Mouse (Mus musculus): ENCODE data around the gene Tsnaxip1. TPM values are rescaled to one million over a fixed set of nuclear protein-coding genes. Genes with fewer than 3 reads are reported as not detected.

Gene Tsnaxip1
- total RNA-seq (2021) = not detected
- long read RNA-seq, experiment 1 = 0 reads
- long read RNA-seq, experiment 2 = 0 reads

DNA sequence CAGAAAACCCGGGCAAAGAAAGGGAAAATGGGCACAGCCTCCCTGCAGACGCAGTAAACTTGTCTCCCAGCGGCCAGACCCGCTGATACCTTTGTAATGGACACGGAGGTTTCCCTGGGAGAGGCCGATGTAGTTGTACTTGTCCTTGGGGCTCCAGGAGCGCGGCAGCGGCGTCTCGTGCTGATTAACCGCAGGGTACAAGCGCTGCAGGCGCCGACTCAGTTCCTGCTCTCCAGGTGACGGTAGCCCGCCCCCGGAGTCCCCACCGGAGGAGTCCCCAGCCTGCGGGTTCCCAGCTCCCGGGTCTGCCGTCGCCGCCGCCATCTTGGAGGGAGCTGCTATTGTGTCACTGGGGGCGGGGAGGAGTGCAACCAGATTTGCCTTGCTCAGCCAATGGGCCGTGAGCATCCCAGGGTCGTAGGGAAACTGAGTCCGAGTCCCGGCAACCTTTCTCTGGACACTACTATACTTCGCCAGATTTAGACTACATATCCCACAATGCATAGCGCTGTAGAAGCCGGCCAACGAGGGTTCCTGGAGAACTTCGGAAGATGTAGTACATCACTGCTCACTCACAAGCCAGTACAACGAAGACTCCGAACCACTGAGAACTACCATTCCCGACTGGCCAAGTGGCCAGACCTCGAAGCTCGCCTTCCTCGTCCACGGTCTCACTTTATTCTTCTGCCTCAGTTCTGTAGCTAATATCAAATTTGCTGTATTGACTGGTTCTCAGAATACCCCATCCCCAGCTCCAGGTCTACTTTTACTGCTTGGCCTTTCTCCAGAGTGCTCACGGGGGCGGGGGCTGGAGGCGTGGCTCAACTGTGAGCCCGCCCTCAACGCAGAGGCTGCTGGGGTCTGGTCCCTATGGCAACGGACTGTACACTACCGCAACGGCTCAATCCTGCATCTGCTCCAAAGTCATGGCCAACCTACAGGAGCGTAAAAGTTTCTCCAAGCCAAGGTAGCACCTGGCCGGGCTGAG lies at the start of gene Tsnaxip1, which contains the start of gene Ranbp10:
Gene Tsnaxip1 (plus strand): TSS at position 871 of the 988 bp plus-strand sequence.
Gene Ranbp10 (minus strand): TSS at position 490 of the 988 bp plus-strand sequence.
- intact Hi-C loops (cut with DNase I) = loop anchor here (2.0 kb wide), 1 partner anchor 34 kb away; the partner anchor contains the start of gene Nutf2
- peak; percentile 88 to 94 for DNase-seq

DNA sequence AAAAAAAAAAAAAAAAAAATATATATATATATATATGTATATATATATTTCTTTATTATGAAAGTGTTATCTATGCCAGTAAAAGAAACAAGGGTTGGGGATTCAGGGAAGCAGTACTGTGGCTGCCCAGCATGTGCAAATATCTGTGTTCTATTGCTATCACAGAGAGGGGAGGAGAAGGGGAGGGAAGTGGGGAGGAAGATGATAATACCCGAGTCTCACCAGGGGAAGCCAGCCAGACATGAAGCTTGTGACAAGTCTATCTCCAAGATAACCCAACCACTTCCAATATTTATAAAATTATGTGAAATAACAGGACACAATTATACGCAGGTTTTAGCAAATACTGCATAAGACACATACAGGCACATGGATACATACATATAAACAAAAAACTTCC lies 49.7 kb upstream of the Tsnaxip1 start:
- intact Hi-C loops (cut with DNase I) = no loop called here
- no peak for DNase-seq

DNA sequence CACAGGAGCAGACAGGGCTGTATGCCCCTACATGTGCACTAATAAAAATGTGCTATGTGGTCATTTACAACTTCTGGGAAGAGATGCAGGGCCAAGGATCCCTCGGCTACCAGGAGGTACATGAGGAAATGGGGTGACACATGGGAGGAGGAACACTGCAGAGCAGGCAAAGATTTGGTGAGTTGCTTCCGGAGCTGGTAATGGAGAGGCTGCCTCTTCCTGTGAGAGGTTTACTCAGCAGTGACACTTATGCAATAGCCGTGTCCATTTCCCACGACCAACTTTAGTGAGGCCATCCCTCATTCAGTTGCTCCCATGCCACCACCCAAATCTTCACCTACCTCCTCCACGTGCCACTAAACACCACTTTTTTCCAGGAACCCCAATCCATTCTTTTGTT lies 47.2 kb upstream of the Tsnaxip1 start:
- intact Hi-C loops (cut with DNase I) = no loop called here
- no peak for DNase-seq

DNA sequence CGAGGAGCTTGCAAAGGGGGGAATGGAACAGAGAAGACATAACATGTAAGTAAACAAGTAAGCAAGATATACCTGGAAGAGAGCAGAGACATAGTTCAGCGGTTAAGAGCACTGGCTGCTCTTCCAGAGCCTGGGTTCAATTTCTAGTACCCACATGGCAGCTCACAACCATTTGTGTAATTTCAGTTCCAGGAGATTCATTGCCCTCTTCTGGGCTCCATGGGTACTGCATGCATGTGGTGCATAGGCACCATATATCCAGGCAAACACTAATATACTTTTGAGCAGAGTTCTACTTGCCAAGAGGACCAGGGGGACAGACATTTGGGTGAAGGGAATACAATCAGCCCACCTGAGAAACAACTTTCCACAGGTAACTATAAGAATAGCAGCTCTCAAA lies 39.3 kb upstream of the Tsnaxip1 start:
- intact Hi-C loops (cut with DNase I) = loop anchor here (5.0 kb wide), 1 partner anchor 76 kb away; no protein-coding TSS in a partner anchor
- peak in 1 of 2 experiments; percentile 34 for DNase-seq

DNA sequence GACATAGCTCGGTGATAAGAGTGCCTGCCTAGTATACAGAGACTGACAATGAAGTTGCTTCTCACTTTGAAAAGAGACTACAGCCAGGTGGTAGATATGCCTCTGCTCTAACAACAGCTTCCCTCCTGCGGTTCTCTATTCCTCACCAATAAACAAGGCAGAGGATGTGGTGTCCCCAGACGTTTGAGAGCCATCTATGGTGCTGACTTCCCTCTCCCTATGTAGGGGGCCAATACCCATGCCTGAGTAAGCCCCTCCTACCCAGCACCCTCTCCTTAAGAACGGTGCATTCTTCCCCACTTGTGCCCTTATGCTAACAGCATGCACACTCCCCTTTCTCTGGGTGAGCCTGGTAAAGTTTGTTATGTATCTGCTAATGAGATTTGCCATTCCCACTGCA lies 38.6 kb upstream of the Tsnaxip1 start:
- DNase-seq = no peak
- intact Hi-C loops (cut with DNase I) = loop anchor here (5.0 kb wide), 1 partner anchor 77 kb away; no protein-coding TSS in a partner anchor

DNA sequence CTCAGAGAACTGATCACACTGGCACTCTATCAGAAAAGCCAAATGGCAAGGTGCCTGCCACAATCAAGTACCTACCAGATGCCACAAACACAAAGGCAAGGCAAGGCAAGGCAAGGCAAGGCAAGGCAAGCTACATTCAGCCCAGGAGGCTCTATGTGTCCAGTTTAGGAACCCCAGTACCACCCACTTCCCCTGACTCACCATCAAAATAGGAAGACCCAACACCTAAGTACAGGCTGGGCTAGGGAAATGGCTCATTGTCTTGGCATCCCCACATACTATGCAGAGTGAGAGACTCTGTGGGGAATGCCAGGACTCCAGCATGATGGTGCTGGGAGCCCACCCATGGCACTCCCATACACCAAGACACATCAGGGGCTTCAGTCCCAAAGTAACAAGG lies 37.9 kb upstream of the Tsnaxip1 start:
- intact Hi-C loops (cut with DNase I) = loop anchor here (5.0 kb wide), 1 partner anchor 77 kb away; no protein-coding TSS in a partner anchor
- DNase-seq = no peak

DNA sequence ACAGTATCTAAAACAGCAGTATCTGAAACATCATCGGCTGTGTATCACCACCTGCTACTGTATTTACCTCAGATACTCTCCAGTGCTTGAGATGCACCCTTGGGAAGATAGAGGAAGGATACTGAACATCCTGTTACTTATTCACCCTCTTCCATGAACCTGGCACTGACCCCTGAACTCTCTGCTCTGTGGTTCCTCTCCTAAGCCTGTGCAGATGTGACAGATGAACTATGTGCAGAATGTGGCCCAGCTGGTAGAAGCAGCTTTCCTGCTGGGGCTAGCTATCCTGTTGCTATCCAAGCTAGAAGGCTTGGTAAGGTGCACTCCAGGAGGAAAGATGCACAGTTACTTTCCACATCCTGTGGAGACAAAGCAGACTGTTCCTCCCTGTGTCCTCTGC lies 34.2 kb upstream of the Tsnaxip1 start:
- DNase-seq = no peak
- intact Hi-C loops (cut with DNase I) = no loop called here

DNA sequence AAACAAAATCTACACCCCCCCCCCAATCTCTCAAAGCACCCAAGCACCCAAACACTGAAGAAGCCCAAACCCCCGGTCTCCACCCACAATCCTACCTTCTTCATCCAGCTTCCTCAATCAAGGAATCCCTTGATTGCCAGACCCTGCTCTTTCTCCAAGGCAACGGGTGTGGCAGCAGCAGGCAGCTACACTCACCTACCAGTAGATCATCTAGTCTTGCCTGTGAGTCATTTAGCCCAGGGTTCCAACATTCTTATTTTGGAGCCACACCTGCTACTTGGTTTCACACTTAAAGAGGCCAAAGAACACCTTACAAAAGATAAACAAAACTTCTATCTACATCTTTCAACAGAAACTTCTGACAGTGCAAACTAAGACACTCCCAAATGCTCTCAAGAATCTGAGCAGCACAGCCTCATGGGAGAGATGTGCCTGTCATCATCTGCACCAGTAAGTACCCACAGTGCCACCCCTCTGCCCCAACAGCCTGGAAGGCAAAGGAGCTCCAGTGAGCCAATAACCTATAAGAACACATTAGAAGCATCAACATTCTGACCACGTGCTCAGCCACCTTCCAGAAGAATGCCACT lies 33.4 kb upstream of the Tsnaxip1 start:
- intact Hi-C loops (cut with DNase I) = no loop called here
- no peak for DNase-seq

DNA sequence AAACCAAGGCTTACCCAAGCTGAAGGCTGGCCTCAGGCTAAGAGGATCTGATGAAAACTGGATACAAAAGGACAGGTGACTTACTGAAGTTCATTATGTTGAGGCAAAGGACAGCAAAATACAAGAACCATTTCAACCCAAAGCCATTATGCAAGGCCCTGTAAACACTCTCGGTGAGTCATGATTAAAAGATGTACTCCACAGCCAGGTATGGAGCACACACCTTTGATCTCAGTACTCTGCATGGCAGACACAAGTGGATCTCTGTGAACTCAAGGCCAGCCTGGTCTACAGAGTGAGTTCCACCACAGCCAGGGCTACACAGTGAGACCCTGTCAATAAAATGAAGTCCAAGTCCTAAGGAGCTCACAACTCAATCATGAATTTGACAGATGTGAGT lies 31.7 kb upstream of the Tsnaxip1 start:
- intact Hi-C loops (cut with DNase I) = no loop called here

DNA sequence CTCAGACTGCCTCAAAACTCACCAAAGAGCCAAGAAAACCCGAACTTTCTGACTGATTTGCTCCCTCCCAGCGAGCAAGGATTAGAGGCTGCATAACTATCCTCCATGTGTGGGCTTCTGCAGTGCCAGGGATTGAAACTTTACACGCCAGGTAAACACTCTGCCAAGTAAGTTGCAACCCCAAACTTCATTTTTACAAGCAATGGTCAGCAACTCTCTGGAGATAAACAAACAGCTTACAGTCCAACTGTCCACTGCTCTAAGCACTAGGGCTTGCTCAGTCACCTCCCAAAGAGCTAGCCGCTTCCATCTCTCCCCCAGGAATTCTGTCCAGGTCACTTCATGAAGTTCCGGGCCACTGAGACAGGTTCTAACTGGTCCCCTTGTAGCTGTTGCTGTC lies 29.1 kb upstream of the Tsnaxip1 start:
- intact Hi-C loops (cut with DNase I) = no loop called here
- DNase-seq = no peak

More for the DNA sequence above, 31.7 kb upstream of the Tsnaxip1 start:
- DNase-seq = no peak

DNA sequence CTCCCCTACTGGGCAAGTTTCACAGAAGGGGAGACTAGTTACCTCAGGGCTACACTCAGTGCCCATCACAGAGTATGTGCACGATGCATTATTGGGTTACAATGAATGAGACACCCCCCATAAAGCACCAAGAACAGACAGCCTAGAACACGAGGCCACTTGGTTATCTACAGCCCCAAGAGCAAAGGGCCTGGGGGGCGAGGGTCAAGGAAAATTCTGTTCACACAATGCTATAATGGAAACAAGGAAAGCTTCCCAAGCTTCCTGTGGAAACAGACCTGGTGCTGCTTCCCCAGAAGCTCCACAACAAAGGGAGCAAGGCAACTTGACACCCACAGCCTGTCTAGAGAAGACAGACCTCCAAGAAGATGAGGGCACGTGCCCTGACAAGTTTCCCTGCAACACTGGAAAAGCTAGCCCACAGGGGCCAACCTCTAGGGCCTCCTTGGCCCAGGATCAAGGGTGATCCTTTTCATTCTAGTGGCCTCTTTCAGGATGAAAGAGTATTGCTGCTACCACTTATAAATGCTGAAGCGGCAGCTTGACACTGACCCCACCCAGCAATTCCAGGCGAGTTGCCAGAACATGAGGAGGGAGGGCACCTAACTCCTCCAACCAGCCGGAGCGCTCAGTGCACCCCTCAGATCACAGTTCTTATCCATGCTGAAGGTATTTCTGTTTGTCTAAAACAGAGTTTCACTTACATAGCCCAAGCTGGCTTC lies 28.3 kb upstream of the Tsnaxip1 start:
- intact Hi-C loops (cut with DNase I) = no loop called here
- peak; percentile 65 to 79 for DNase-seq

DNA sequence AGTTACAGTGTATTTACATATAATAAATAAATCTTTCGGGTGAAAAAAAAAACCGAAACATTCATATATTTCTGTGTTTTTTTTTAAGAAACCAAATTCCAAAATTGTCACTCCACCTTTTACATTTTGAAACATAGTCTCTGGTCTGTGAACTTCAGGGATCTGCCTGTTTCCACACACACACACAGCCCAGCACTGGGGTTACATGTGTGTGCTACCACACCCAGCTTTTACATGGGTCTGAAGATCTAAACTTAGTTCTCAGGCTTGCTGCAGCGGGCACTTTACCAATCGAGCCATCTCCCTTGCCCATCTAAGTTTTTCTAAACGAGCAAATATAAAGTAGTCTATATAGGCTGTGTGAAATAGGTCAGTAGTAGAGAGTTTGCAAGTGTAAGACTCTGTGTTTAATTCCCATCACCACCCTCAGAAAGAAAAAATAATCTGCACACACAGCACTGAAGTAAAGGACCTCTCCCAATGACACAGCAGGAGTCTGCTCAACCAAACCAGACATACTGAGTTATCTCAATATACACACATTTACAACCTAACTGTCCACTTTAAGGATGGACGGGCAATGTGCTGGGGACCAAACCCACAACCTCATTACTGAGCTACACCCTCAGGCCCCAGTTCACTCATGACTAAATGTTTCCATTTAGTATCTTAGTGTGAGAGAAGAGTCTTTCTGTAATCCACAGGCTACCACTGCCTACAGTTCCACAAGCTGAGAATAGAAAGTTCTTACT lies 26.2 kb upstream of the Tsnaxip1 start:
- intact Hi-C loops (cut with DNase I) = no loop called here
- no peak for DNase-seq

DNA sequence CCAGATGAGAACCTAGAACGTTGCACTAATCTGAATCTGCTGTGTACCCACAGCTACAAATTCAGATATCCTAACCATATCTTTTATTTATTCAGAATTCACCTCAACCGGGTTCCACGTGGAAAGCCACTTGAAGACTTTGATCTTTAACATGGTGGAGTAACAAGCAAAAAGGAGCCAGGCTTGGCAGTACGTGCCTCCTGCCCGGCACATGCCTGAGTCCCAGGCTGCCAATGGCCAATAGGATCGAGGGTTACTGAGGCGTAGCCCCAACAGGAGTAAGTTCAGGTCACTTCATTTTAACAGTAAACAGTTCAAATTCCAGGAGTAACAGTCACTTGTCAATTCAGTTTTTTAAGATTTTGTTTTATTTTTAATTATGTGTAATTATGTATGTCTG lies 22.7 kb upstream of the Tsnaxip1 start:
- no peak for DNase-seq
- intact Hi-C loops (cut with DNase I) = no loop called here

DNA sequence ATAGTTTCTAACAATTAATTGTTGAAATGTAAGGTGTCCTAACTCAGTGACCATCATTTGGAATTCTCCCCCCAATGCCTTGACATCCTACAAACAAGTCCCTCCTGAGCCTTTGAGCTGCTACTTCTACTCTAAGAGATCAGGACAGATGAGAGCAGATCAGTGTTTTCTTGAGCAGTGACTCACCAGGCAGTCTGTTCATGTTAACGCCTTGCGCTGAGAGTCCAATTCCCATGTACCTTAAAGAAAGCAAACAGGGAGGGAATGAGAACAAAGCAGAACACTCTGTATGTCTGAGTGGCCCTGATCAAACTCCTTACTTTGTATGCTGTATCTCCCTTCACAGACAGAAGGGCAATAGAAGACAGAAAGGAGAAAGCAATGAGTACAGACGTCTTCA lies 22.2 kb upstream of the Tsnaxip1 start:
- intact Hi-C loops (cut with DNase I) = no loop called here
- no peak for DNase-seq

DNA sequence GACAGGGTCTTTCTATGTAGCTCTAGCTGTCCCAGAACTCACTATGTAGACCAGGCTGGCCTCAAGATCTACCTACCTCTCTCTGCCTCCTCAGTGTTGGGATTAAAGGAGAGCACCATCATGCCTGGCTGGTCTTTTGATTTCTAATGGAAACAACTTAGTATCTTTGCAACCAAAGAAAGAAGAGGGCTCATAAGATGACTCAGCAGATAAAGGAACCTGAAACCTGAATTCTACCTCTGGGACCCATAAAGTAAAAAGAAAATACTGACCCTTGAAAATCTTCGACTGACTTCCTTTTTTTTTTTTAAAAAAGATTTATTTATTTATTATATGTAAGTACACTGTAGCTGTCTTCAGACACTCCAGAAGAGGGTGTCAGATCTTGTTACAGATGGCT lies 21.6 kb upstream of the Tsnaxip1 start:
- intact Hi-C loops (cut with DNase I) = no loop called here

DNA sequence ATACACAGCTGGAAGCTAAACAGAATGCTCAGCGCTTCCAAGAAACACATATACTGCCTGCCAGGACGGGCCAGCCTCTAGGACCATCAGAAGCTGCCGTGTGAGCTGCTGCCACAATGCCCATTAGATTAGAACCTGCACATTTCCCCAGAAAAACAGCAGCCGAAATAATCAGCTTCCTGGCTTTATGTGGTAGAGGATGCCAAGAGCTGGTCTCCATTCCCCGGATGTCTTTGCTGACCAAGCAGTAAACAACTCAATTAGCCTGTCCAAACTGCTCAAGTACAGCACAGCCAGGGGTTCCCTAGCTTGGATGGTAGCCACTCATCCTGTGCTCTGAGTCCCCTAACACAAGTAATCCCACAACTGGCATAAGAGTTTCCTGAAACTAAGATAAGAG lies 19.8 kb upstream of the Tsnaxip1 start:
- DNase-seq = no peak
- intact Hi-C loops (cut with DNase I) = no loop called here

More for the DNA sequence above, 21.6 kb upstream of the Tsnaxip1 start:
- DNase-seq = no peak

DNA sequence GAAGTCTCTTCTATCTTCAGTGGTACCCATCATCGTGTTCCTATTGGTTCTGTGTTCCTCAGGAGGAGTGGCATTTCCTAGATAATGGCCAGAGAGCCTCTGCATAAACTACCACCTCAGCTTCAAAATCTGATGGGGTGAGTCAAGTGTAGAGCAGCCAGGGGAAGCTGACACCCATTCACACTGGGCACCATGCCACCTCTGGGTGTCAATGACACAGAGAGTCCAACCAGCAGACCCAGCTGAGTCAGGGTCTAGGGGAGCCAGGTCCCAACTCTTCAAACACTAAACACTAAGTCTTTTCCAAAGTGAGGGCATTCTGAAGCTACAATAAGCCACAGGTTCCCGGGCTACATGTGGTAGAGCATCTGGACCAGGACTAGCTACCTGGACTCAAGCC lies 19.1 kb upstream of the Tsnaxip1 start:
- intact Hi-C loops (cut with DNase I) = no loop called here
- DNase-seq = peak in 1 of 2 experiments; percentile 60

DNA sequence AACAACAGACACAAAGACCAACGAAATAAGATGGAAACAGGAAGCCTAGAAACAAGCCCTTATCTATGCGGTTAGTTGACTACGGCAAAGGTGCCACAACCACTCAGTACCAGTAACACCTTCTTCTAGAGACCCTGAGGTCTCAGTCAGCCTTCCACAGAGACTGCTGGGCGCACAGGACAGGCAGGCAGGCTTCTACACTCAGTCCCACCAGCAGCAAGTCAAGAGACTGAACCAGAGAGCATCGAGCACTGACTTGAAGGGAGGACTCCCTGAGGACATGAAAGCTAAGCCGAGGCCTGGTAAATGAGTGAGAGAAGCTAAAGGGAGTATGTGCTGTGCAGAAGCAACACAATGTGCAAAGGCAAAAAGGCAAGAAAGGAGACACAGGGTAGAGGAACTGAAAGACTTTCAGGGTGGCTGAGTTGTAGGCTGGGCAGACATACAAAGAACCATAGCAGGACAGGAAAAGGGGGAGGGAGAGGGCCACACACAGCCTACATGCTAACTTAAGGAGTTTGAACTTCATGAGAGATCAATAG lies 17.2 kb upstream of the Tsnaxip1 start:
- intact Hi-C loops (cut with DNase I) = no loop called here
- DNase-seq = no peak

DNA sequence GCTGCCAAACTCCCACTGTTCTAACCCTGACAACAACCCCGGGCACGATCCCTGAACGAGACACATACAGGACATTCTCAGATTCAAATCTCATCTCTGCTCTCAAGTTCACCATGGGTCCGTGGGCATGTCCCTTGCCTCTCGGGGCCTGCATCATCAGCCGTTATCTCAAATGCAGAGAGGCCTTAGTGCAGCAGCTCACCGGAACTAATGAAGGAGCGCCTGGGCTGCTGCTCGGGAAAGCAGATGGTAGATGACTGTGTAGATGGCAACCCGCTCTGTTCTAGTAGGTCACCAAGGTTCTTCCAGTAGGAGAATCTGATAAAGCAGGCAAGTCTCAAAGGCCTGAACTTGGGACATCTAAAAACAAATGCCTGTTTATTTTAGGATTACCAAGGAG lies 16.5 kb upstream of the Tsnaxip1 start:
- no peak for DNase-seq
- intact Hi-C loops (cut with DNase I) = no loop called here

DNA sequence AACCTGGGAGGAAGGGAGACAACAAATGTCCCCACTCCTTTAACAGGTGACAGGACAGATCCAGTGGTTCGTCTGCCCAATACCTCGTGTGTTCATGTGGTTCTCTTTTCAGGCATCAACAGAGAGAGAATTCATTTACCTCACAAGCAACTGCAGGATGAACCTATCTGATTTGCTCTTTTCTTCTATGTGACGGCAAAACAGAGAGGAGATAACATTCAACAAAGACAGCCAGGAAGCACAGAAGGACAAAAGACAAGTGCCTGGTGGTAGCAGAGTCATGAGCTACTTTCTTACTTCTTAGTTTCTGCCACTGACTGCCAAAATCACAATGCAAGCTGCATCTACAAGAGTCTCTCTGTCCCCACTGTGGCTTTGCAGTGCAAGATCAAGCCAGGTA lies 16.0 kb upstream of the Tsnaxip1 start:
- intact Hi-C loops (cut with DNase I) = no loop called here
- DNase-seq = no peak
